Mouse (Mus musculus) myocyte (in vitro differentiated cells): Measurements from ENCODE around the gene Gm47996. TPM values are rescaled to one million over a fixed set of nuclear protein-coding genes. Genes with fewer than 3 reads are reported as not detected.

Source experiments
- H3K27me3 ChIP-seq: one replicate; pipeline ENCODE4 v1.6.1; 2011; ENCODE audit not compliant: control insufficient read depth, insufficient read depth, insufficient read length
- H3K36me3 ChIP-seq: one replicate; pipeline ENCODE4 v1.6.1; 2011; ENCODE audit not compliant: control insufficient read depth, insufficient read depth
- H3K4me2 ChIP-seq: one replicate; pipeline ENCODE4 v1.6.1; 2011; ENCODE audit warnings: low read depth, control low read depth
- H3K4me3 ChIP-seq: one replicate; pipeline ENCODE4 v1.5.1; 2011; ENCODE audit warnings: mild to moderate bottlenecking, control low read depth, moderate library complexity
- H3K79me2 ChIP-seq: one replicate; pipeline ENCODE4 v1.6.1; 2011; ENCODE audit not compliant: control insufficient read depth, insufficient read depth
- H3ac ChIP-seq: one replicate; pipeline ENCODE4 v1.6.1; 2011; ENCODE audit not compliant: control insufficient read depth, insufficient read length
- CEBPB ChIP-seq: IDR thresholded peaks from 2 replicates; pipeline ENCODE4 v1.6.1; 2011; ENCODE audit warnings: mild to moderate bottlenecking, moderate library complexity; ENCODE audit not compliant: poor library complexity, insufficient read depth, severe bottlenecking
- E2F4 ChIP-seq: IDR thresholded peaks from one replicate; pipeline ENCODE4 v1.6.1; 2011; ENCODE audit warnings: mild to moderate bottlenecking, control low read depth, moderate library complexity; ENCODE audit not compliant: insufficient read depth
- MAX ChIP-seq: IDR thresholded peaks from one replicate; pipeline ENCODE4 v1.6.1; 2011; ENCODE audit warnings: low read depth, mild to moderate bottlenecking, control low read depth
- MYOD1 ChIP-seq, 3 experiments: IDR thresholded peaks; one replicate each; pipeline ENCODE4 v1.6.1; 2011; ENCODE audit warnings: control low read depth in 2 of 3, low read depth in 2 of 3, mild to moderate bottlenecking in 2 of 3, moderate library complexity in 1 of 3; ENCODE audit not compliant: insufficient read length in 2 of 3, control insufficient read depth in 1 of 3
- MYOG ChIP-seq, 3 experiments: IDR thresholded peaks; one replicate each; pipeline ENCODE4 v1.6.1; 2011; ENCODE audit warnings: control low read depth in 2 of 3, low read depth in 2 of 3, mild to moderate bottlenecking in 2 of 3; ENCODE audit not compliant: insufficient read length in 2 of 3, control insufficient read depth in 1 of 3, insufficient read depth in 1 of 3
- POLR2A ChIP-seq: IDR thresholded peaks from one replicate; pipeline ENCODE4 v1.6.1; 2011; ENCODE audit warnings: low read depth, mild to moderate bottlenecking, control low read depth, moderate library complexity; ENCODE audit not compliant: insufficient read length
- POLR2AphosphoS2 ChIP-seq: IDR thresholded peaks from one replicate; pipeline ENCODE4 v1.6.1; 2011; ENCODE audit warnings: low read depth, control low read depth; ENCODE audit not compliant: insufficient read length
- REST ChIP-seq: IDR thresholded peaks from one replicate; pipeline ENCODE4 v1.6.1; 2011; ENCODE audit warnings: mild to moderate bottlenecking, control low read depth, moderate library complexity; ENCODE audit not compliant: insufficient read depth, insufficient read length
- SRF ChIP-seq: IDR thresholded peaks from one replicate; pipeline ENCODE4 v1.6.1; 2011; ENCODE audit warnings: low read depth; ENCODE audit not compliant: control insufficient read depth, insufficient read length
- TCF12 ChIP-seq: IDR thresholded peaks from one replicate; pipeline ENCODE4 v1.6.1; 2011; ENCODE audit warnings: mild to moderate bottlenecking, control low read depth; ENCODE audit not compliant: poor library complexity, insufficient read depth, severe bottlenecking
- TCF3 ChIP-seq: IDR thresholded peaks from one replicate; pipeline ENCODE4 v1.6.1; 2011; ENCODE audit warnings: low read depth, control low read depth; ENCODE audit not compliant: insufficient read length
- USF1 ChIP-seq: IDR thresholded peaks from one replicate; pipeline ENCODE4 v1.6.1; 2011; ENCODE audit warnings: low read depth, mild to moderate bottlenecking, control low read depth, moderate library complexity
- polyA plus RNA-seq: library from polyadenylated mRNA; unstranded; fragments of >200 nt; fragmentation: generic; extraction: Trizol; gene quantifications from one replicate; pipeline ENCODE4 v1.2.1, GENCODE M21; 2012; ENCODE audit warnings: missing spikeins

Gene Gm47996
- polyA plus RNA-seq, 1 experiment = 0.14 TPM

DNA sequence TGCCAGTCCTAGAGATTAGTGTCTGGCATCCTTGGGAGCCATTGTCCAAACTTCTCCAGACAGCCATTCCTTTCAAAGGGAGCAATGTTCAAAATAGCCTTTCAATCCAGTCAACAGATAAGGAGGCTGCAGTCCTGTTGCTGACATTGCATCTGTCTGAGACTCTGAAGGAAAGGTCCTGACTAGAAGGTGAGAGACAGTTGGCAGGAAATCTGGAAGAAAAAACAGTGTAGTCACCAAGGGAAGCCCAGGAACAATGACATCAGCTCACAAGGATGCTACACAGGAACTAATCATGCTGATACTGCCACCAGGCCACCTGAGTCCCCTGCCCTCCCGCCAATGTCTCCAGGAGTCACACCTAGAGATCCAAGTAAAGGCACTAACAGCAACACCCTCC lies 13.4 kb downstream of the Gm47996 start:
- H3K27me3 ChIP-seq = no peaks in the 10 kb centered on the region
- TF ChIP-seq E2F4 = no peak
- no peak for TF ChIP-seq MAX
- TF ChIP-seq CEBPB = no peak
- no peak for TF ChIP-seq TCF12
- TF ChIP-seq USF1 = no peak
- no peaks in the 10 kb centered on the region for H3K79me2 ChIP-seq

DNA sequence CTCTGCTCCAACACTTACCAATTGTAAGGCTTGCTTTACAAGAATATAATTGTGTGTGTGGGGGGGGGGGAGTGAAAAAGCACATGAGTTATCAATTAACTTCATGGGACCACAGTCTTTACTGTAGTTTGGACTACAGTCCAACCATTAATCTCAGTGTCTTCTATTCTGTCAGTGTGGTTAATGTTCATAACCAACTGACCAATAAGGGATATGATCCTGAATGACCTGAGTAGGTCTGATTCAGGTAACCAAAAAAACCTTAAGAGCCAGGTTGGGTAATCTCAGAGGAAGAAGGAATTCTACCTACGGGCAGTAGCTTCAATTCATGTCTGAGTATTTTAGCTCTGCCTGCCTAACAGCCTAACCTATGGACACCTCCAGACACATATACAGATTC lies 14.6 kb downstream of the Gm47996 start:
- Histone ChIP-seq H3K4me3 (no peak overlapping the region), H3K79me2 (no peaks in the 10 kb centered on the region), H3ac (no peak overlapping the region), H3K27me3 (no peaks in the 10 kb centered on the region), H3K4me2 (no peak overlapping the region), H3K36me3 (no peaks in the 10 kb centered on the region)
- no peak for TF ChIP-seq REST
- no peak for TF ChIP-seq POLR2AphosphoS2
- TF ChIP-seq POLR2A = no peak
- TF ChIP-seq MYOG (IDR thresholded peaks at IDR 0.05; ENCODE audit: control insufficient read depth in 1 of 3, insufficient read depth in 1 of 3, insufficient read length in 2 of 3, low read depth in 2 of 3) = no peak
- no peak for TF ChIP-seq USF1
- TF ChIP-seq TCF3 = no peak
- no peak for TF ChIP-seq MYOD1 (IDR thresholded peaks at IDR 0.05; ENCODE audit: control insufficient read depth in 1 of 3, insufficient read length in 2 of 3, low read depth in 2 of 3)
- no peak for TF ChIP-seq MAX
- TF ChIP-seq SRF = no peak
- TF ChIP-seq TCF12 = no peak
- no peak for TF ChIP-seq CEBPB
- no peak for TF ChIP-seq E2F4

More for the DNA sequence above, 13.4 kb downstream of the Gm47996 start:
- H3ac ChIP-seq = no peak overlapping the region
- H3K36me3 ChIP-seq = no peaks in the 10 kb centered on the region
- no peak overlapping the region for H3K4me3 ChIP-seq
- H3K4me2 ChIP-seq = no peak overlapping the region

DNA sequence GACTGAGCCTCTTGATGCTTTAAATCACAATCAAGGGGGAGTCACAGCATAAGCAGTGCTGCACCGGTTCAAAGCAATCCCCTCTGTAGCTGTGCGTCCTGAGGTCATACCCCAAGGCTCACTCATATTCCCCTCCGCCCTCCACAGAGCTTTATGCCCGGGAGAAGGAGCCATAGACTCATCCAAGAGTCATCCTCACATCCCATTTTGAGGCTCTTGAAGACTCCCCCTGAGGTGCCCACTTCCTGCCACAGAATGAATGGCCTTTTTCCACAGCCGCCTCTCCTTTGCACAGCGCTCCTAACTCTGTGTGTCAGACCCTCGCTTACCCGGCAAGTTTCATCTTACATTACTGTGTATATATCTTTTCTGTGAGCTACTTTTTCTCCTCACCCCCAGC lies 17.6 kb downstream of the Gm47996 start:
- TF ChIP-seq POLR2AphosphoS2 (no peak), CEBPB (no peak), TCF3 (no peak), POLR2A (no peak), SRF (no peak), E2F4 (no peak), TCF12 (no peak), MAX (no peak), USF1 (no peak), REST (no peak), MYOD1 (IDR thresholded peaks at IDR 0.05; ENCODE audit: control insufficient read depth in 1 of 3, insufficient read length in 2 of 3, low read depth in 2 of 3) (no peak), MYOG (IDR thresholded peaks at IDR 0.05; ENCODE audit: control insufficient read depth in 1 of 3, insufficient read depth in 1 of 3, insufficient read length in 2 of 3, low read depth in 2 of 3) (no peak)
- no peak overlapping the region for H3ac ChIP-seq
- H3K36me3 ChIP-seq = no peaks in the 10 kb centered on the region
- no peak overlapping the region for H3K4me3 ChIP-seq
- peak overlapping the region; percentile 72 for H3K4me2 ChIP-seq
- H3K79me2 ChIP-seq = no peaks in the 10 kb centered on the region
- H3K27me3 ChIP-seq = no peaks in the 10 kb centered on the region

DNA sequence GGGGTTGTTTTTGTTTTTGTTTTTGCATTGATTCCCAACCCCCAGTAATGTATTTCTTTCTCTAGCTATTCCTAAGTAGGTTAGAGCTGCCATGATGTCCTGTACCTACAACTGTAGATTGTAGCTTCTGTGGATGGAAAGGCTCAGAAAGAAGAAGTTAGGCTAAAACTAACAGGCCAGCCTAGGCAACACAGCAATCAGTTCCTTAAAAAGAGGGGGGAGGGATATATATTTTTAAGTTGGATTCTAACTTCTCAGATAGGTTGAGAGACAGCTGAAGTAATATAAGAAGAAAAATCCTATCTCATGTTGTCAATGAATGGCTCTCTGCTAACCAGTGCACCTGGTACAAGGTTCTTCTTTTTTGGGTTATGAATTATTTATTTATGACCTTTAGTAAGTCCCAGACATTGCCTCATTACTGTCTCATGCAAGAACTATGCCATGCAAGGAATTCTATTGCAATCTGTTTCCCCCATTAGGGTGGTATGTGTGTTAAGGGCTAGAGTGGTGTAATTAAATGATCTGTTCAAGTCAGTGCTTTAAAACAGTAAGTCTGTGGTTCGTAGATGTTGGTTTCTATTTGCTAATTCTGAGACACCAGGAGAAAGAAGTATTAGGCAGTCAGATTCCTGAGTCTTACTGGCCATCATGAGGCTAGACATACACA lies 18.5 kb downstream of the Gm47996 start:
- Histone ChIP-seq H3K27me3 (no peaks in the 10 kb centered on the region), H3K36me3 (no peaks in the 10 kb centered on the region)
- TF ChIP-seq CEBPB (peak; percentile 92), MYOD1 (IDR thresholded peaks at IDR 0.05; ENCODE audit: control insufficient read depth in 1 of 3, insufficient read length in 2 of 3, low read depth in 2 of 3) (no peak)

DNA sequence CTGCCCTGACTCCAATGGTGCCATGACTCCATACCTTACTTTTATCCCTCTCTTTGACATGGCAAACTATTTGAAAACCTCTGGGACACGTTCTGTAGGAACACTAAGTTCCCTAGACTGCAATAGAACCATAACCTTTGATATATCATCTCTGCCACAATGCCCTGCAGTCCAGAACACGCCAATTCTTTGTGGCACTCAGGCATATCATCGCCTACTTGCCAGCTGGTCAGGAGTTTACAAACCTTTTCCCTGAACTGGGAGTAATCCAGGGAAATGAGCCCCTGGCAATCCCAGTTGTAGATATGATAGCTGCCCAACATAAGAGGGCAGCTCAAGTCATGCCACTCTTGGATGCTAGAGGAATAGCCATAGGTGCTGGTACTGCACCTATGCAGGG lies 22.4 kb downstream of the Gm47996 start:
- no peaks in the 10 kb centered on the region for H3K27me3 ChIP-seq
- H3K36me3 ChIP-seq = no peaks in the 10 kb centered on the region
- H3ac ChIP-seq = no peak overlapping the region
- no peaks in the 10 kb centered on the region for H3K79me2 ChIP-seq
- TF ChIP-seq SRF (no peak), POLR2A (no peak), E2F4 (no peak), MYOG (IDR thresholded peaks at IDR 0.05; ENCODE audit: control insufficient read depth in 1 of 3, insufficient read depth in 1 of 3, insufficient read length in 2 of 3, low read depth in 2 of 3) (no peak), TCF12 (no peak), CEBPB (no peak), MYOD1 (IDR thresholded peaks at IDR 0.05; ENCODE audit: control insufficient read depth in 1 of 3, insufficient read length in 2 of 3, low read depth in 2 of 3) (no peak), TCF3 (no peak), MAX (no peak), POLR2AphosphoS2 (no peak), REST (no peak), USF1 (no peak)
- no peak overlapping the region for H3K4me3 ChIP-seq
- H3K4me2 ChIP-seq = no peak overlapping the region

More for the DNA sequence above, 18.5 kb downstream of the Gm47996 start:
- H3K4me2 ChIP-seq = peak overlapping the region; percentile 72
- H3K4me3 ChIP-seq = no peak overlapping the region
- no peak overlapping the region for H3ac ChIP-seq
- H3K79me2 ChIP-seq = no peaks in the 10 kb centered on the region
